Mouse (Mus musculus) myocyte (in vitro differentiated cells): ENCODE data around the gene Itpr2.

Experiments used
- CEBPB ChIP-seq: IDR thresholded peaks from 2 replicates; pipeline ENCODE4 v1.6.1; 2011; ENCODE audit warnings: mild to moderate bottlenecking, moderate library complexity; ENCODE audit not compliant: poor library complexity, insufficient read depth, severe bottlenecking
- MAX ChIP-seq: IDR thresholded peaks from one replicate; pipeline ENCODE4 v1.6.1; 2011; ENCODE audit warnings: low read depth, mild to moderate bottlenecking, control low read depth
- MYOD1 ChIP-seq, 3 experiments: IDR thresholded peaks; one replicate each; pipeline ENCODE4 v1.6.1; 2011; ENCODE audit warnings: control low read depth in 2 of 3, low read depth in 2 of 3, mild to moderate bottlenecking in 2 of 3, moderate library complexity in 1 of 3; ENCODE audit not compliant: insufficient read length in 2 of 3, control insufficient read depth in 1 of 3
- POLR2A ChIP-seq: IDR thresholded peaks from one replicate; pipeline ENCODE4 v1.6.1; 2011; ENCODE audit warnings: low read depth, mild to moderate bottlenecking, control low read depth, moderate library complexity; ENCODE audit not compliant: insufficient read length
- SRF ChIP-seq: IDR thresholded peaks from one replicate; pipeline ENCODE4 v1.6.1; 2011; ENCODE audit warnings: low read depth; ENCODE audit not compliant: control insufficient read depth, insufficient read length
- TCF3 ChIP-seq: IDR thresholded peaks from one replicate; pipeline ENCODE4 v1.6.1; 2011; ENCODE audit warnings: low read depth, control low read depth; ENCODE audit not compliant: insufficient read length

GRCm38 (mm10) chr6:146282061-146282659 is 219.9 kb downstream of the Itpr2 start:
- no peak for TF ChIP-seq POLR2A
- TF ChIP-seq SRF: no peak
- TF ChIP-seq CEBPB: no peak
- no peak for TF ChIP-seq MAX
- TF ChIP-seq MYOD1 (IDR thresholded peaks at IDR 0.05; ENCODE audit: control insufficient read depth in 1 of 3, insufficient read length in 2 of 3, low read depth in 2 of 3): no peak
- TF ChIP-seq TCF3: no peak
